Mouse (Mus musculus): ENCODE measurements at regions not wholly inside any gene's neighbourhood (a gene's known extent, or its start where the extent isn't known, plus 50 kb on each side); places are given as distances from the start of the nearest gene placed in this dataset.

DNA sequence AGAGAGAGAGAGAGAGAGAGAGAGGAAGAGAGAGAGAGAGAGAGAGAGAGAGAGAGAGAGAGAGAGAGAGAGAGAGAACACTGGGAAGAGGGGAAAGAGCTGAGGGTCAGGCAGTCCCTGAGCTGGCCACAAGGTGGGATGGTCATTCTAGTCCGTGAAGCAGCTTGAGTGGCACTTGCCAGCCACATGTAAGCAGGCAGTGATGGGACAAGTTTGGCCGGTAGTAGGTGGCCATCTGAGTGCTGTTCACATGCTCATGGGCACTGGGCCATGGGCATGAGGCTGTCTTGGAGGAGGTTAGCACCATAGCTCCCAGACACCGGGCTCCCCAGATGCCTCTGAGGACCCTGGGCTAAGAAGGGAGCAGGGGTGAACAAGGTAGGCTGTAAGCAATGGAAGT, 106.7 kb upstream of the Ctbp2 start:
- peak; percentile 3 for DNase-seq

GRCm38 (mm10) chr7:133223948-133224652, 99.9 kb upstream of the Ctbp2 start:
- no peak for DNase-seq

DNA sequence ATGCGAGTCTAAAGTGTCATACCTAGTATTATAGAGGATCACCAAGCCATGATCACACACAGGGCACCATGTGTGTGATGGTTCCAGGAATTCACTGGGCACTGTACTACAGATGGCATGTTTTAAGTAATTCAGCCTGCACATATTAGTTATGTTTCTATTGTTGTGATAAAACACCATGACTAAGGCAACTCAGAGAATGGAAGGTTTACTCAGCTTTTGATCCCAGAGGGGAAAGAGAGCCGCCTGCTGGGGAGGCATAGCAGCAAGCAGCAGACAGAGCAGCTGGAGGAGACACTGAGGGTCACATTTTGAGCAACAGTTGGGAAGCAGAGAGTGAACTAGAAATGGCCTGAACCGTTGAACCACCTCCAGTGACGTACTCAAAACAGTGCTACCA, 88.2 kb upstream of the Ctbp2 start:
- no peak for DNase-seq

DNA sequence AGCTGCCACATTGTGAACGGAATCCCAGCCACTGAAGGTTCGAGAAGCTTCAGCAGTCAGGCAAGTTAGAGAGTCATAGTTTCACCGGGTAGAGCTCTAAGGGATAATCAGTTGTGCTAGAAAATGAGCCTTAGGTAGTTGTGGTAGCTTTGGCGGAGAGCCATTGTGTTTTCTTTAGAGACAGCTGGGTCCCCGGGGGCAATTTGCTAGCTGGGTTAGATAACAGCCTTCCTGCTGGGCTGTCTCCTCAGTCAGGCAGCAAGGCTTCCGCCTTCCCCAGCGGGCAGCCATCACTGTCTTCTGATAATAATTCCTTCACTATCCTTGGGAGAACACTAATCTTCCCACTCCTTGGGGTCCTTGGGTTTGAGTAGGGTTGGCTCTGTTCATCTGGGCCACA, 81.5 kb upstream of the Ctbp2 start:
- no peak for DNase-seq

DNA sequence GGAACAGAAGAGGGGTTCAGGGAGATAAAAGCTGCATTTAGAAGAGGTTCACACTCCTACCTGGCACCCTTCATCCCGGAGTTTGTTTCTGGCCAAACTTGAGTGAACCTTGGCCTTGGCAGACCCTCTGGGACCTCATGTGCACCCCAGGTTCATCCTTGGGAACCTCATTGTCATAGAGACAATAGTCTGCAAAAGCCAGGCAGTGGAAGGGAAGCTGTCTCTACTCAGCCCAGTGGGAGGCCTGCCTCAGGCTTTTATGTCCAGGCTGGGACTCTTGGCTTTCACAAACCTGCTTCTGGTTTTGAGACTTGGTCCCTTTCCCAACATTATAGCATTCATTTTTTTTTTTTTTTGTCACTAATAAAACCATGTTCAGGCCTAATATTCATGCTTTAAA, 80.3 kb upstream of the Ctbp2 start:
- no peak for DNase-seq

DNA sequence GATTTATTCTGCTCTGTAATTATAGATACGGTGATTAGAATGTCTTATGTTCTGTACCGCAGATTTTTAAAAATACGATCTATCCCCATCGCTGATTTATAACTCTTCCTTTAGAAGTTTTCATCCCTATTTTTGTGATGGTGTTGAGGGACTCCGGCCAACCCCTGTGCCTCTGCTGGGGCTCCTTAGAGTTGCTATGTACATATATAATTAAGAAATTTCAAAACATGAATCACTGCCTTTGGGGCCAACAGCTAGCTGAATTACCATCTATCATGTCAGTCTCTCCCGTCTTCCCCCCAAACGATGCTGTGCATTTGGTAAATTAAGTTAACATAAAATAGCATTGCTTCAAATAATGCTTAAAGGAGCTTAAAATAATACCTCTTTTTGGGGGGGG, 79.8 kb upstream of the Ctbp2 start:
- no peak for DNase-seq

GRCm38 (mm10) chr7:133202092-133202880, 78.1 kb upstream of the Ctbp2 start:
- DNase-seq: no peak

GRCm38 (mm10) chr7:133199046-133199445, 74.9 kb upstream of the Ctbp2 start:
- DNase-seq: no peak

GRCm38 (mm10) chr7:133189880-133190462, 65.8 kb upstream of the Ctbp2 start:
- DNase-seq: no peak

DNA sequence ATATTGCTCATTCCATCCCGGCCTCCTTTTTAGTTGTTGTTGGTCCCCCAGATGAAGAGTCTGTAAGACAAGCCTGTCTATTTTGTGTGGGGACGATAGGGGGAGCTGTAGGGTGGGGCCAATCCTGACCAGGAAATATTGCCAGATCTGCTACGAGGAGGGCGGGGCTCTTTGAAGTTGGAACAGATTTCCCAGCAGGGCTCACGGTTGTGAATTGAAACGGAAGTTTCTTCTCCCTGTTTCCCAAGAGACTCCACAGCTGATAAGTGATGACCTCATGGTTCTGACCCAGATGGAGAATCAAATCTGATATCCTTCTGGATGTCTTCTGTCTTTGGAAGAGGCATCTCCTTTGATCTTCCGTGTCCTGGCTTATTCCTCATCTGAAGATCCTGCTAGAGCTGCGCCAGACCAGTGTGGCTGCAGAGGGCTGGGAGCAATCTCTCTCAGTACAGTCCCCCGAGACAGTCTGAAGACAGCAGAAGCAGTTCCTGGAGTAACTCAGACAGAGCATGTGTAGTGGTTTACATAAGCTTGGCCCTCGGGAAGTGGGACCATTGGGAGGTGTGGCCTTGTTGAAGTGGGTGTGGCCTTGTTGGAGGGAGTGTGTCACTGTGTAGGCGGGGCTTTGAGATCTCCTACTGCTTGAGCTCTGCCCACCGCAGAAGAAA, 61.9 kb upstream of the Ctbp2 start:
- peak; percentile 67 for DNase-seq

- no peak for DNase-seq
Measured at GRCm38 (mm10) chr7:133184905-133185594, 60.9 kb upstream of the Ctbp2 start.

DNA sequence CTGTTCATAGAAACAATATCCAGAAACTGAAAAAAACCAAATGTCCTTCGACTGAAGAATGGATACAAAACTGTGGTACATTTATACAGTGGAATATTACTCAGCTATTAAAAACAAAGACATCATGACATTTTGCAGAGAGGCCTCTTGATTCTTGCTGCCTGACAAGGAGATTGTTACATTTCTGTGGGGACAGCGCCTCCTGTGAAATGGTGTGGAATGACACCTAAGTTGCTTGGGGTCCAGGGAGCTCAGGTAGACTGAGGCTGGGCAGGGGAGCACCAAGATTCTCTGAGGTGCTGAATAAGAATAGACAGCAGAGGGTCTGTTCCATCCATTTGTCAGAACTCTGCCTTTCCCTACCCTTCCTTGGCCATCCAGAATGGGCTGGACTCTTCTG, 57.2 kb upstream of the Ctbp2 start:
- DNase-seq: no peak

GRCm38 (mm10) chr7:133177179-133177575, 53.0 kb upstream of the Ctbp2 start:
- DNase-seq: no peak

- DNase-seq: peak; percentile 44
Measured at GRCm38 (mm10) chr7:133176256-133177178, 52.4 kb upstream of the Ctbp2 start.
